Mouse (Mus musculus): Measurements from ENCODE around the gene Ppp1r37.

DNA sequence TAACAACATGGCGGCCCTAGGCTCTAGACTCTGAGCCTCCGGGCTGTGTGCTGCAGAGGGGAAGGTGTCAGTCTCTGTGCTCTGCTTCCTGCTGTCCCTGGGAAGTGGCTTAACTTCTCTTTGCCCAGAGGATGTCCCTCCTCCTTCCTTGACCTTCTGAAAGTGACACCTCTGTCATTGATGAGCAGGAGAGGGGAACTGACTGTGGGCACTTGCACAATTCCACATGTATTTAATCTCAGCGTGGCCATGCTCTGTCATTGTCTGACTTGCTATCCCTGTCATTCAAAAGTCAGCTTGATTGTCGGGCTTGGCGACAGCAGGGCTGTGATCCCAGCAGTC lies 66.7 kb downstream of the Ppp1r37 start:
- no peak for TF ChIP-seq POLR2A (IDR thresholded peaks at IDR 0.05; ENCODE audit: low read depth, low read length)
- TF ChIP-seq CTCF (IDR thresholded peaks at IDR 0.05; ENCODE audit: extremely low read depth, insufficient read length, insufficient replicate concordance, low read depth, low read length), result no peak

Measured in small intestine, adult 2 months (tissue).